Mouse (Mus musculus): Measurements from ENCODE around the gene Cryzl1.

- no peak for TF ChIP-seq POLR2A (IDR thresholded peaks at IDR 0.05; ENCODE audit: borderline replicate concordance, low read depth, low read length)
- TF ChIP-seq CTCF (IDR thresholded peaks at IDR 0.05; ENCODE audit: low read depth, low read length) = no peak
These were observed 33.0 kb upstream of the Cryzl1 start for GRCm38 (mm10) chr16:91761761-91762160.
